Mouse (Mus musculus) ES-Bruce4 (cell line): Measurements from ENCODE around the gene Tbc1d9. TPM values are rescaled to one million over a fixed set of nuclear protein-coding genes. Genes with fewer than 3 reads are reported as not detected.

ENCODE experiments used
- H3K27ac ChIP-seq: 2 replicates; pipeline ENCODE4 v1.5.1; 2012; ENCODE audit warnings: low read length, inconsistent platforms; ENCODE audit not compliant: insufficient read depth
- H3K27me3 ChIP-seq: 2 replicates; pipeline ENCODE4 v1.6.1; 2012; ENCODE audit warnings: mild to moderate bottlenecking, low read length, inconsistent platforms; ENCODE audit not compliant: control insufficient read depth, poor library complexity, insufficient read depth, severe bottlenecking
- H3K36me3 ChIP-seq: 2 replicates; pipeline ENCODE4 v1.6.1; 2012; ENCODE audit warnings: inconsistent platforms, mild to moderate bottlenecking, low read length, moderate library complexity; ENCODE audit not compliant: control insufficient read depth, poor library complexity, insufficient read depth, severe bottlenecking
- H3K4me1 ChIP-seq: one replicate; pipeline ENCODE4 v1.8.1; 2011; ENCODE audit warnings: low read length; ENCODE audit not compliant: control insufficient read depth, insufficient read depth
- H3K4me3 ChIP-seq: 2 replicates; pipeline ENCODE4 v1.5.1; 2011; ENCODE audit warnings: low read depth, mild to moderate bottlenecking, low read length
- H3K9ac ChIP-seq: 2 replicates; pipeline ENCODE4 v1.6.1; 2012; ENCODE audit warnings: low read depth, mild to moderate bottlenecking, inconsistent platforms; ENCODE audit not compliant: poor library complexity, severe bottlenecking
- H3K9me3 ChIP-seq: replicated peaks from 2 replicates; pipeline ENCODE4 v1.6.1; 2012; ENCODE audit warnings: mild to moderate bottlenecking, low read length, inconsistent platforms; ENCODE audit not compliant: control insufficient read depth, poor library complexity, insufficient read depth, severe bottlenecking
- CTCF ChIP-seq: IDR thresholded peaks from one replicate; pipeline ENCODE4 v1.8.1; 2011; ENCODE audit warnings: low read depth, low read length
- EP300 ChIP-seq: IDR thresholded peaks from 2 replicates; pipeline ENCODE4 v1.6.1; 2011; ENCODE audit warnings: low read depth, low read length; ENCODE audit not compliant: insufficient read depth
- POLR2A ChIP-seq: IDR thresholded peaks from one replicate; pipeline ENCODE4 v1.8.1; 2011; ENCODE audit warnings: low read length; ENCODE audit not compliant: insufficient read depth
- polyA plus RNA-seq: library from polyadenylated mRNA; stranded (reverse); fragments of >200 nt; gene quantifications from 2 replicates; pipeline ENCODE4 v1.2.4, GENCODE M21; 2011; ENCODE audit warnings: low read depth; ENCODE audit not compliant: missing spikeins, insufficient read depth, insufficient read length

Gene Tbc1d9
- polyA plus RNA-seq, 1 experiment = 10.6 TPM

DNA sequence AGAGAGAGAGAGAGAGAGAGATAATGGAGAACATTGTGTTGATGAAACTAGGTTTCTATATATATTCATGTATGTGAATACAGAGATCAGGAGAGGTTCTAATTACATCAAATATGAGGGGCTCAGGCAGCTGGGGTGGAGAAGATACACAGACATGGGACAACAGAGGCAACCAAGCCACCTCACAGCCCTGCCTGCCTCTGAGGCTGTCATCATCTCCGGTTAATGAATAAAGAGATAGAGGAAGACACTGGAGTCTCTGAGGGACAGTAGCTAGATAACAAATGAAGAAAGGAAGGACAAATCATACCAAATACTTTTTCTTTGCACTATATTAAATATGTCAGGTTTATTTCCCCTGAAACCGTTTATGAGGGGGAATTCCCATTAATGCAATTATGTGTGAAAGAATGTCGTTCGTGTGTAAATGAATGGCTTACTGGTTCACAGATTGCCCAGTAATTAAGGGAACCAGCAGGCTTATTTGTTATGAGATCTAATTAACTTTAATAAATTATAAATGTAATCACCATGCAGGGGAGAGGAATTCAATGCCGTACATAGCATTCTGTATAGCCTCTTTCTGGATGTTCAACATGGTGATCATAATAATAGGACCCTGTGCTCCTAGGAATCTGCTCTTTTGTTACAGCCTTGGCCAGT, 59.7 kb downstream of the Tbc1d9 start:
- Histone ChIP-seq H3K4me3 (no peak overlapping the region), H3K36me3 (no peaks in the 10 kb centered on the region), H3K4me1 (no peaks in the 10 kb centered on the region), H3K9ac (no peak overlapping the region), H3K9me3 (no peaks in the 10 kb centered on the region), H3K27me3 (no peaks in the 10 kb centered on the region), H3K27ac (no peak overlapping the region)
- TF ChIP-seq CTCF (no peak), POLR2A (no peak), EP300 (no peak)

- TF ChIP-seq CTCF = no peak
- no peak for TF ChIP-seq POLR2A
- no peak for TF ChIP-seq EP300
- H3K27ac ChIP-seq = no peak overlapping the region
- no peaks in the 10 kb centered on the region for H3K9me3 ChIP-seq
- no peak overlapping the region for H3K4me3 ChIP-seq
- H3K4me1 ChIP-seq = no peaks in the 10 kb centered on the region
- no peak overlapping the region for H3K9ac ChIP-seq
- no peaks in the 10 kb centered on the region for H3K36me3 ChIP-seq
- no peaks in the 10 kb centered on the region for H3K27me3 ChIP-seq
Observed at GRCm38 (mm10) chr8:83225598-83225997, 60.4 kb downstream of the Tbc1d9 start.

GRCm38 (mm10) chr8:83227336-83227735, 62.2 kb downstream of the Tbc1d9 start:
- Histone ChIP-seq H3K4me3 (no peak overlapping the region), H3K27ac (no peak overlapping the region), H3K9ac (no peak overlapping the region), H3K4me1 (no peaks in the 10 kb centered on the region), H3K27me3 (no peaks in the 10 kb centered on the region), H3K36me3 (no peaks in the 10 kb centered on the region), H3K9me3 (no peaks in the 10 kb centered on the region)
- TF ChIP-seq CTCF (no peak), EP300 (no peak), POLR2A (no peak)

GRCm38 (mm10) chr8:83233099-83233498, 67.9 kb downstream of the Tbc1d9 start:
- Histone ChIP-seq H3K9ac (no peak overlapping the region), H3K27me3 (no peaks in the 10 kb centered on the region), H3K4me3 (no peak overlapping the region), H3K4me1 (no peaks in the 10 kb centered on the region), H3K9me3 (no peaks in the 10 kb centered on the region), H3K36me3 (no peaks in the 10 kb centered on the region), H3K27ac (no peak overlapping the region)
- TF ChIP-seq POLR2A (no peak), EP300 (no peak), CTCF (no peak)

GRCm38 (mm10) chr8:83239341-83239740, 74.2 kb downstream of the Tbc1d9 start:
- no peak overlapping the region for H3K4me3 ChIP-seq
- H3K36me3 ChIP-seq = 0 out of 2 replicates have a peak, but pooled peaks cover 4% of the 10 kb centered on the region
- no peak overlapping the region for H3K9ac ChIP-seq
- H3K4me1 ChIP-seq = no peaks in the 10 kb centered on the region
- no peak overlapping the region for H3K27ac ChIP-seq
- H3K9me3 ChIP-seq = no peaks in the 10 kb centered on the region
- H3K27me3 ChIP-seq = no peaks in the 10 kb centered on the region
- no peak for TF ChIP-seq POLR2A
- TF ChIP-seq EP300 = no peak
- no peak for TF ChIP-seq CTCF

- no peaks in the 10 kb centered on the region for H3K9me3 ChIP-seq
- no peaks in the 10 kb centered on the region for H3K4me1 ChIP-seq
- 0 out of 2 replicates have a peak, but pooled peaks cover 4% of the 10 kb centered on the region for H3K36me3 ChIP-seq
- H3K27me3 ChIP-seq = no peaks in the 10 kb centered on the region
- no peak overlapping the region for H3K9ac ChIP-seq
- H3K4me3 ChIP-seq = no peak overlapping the region
- H3K27ac ChIP-seq = no peak overlapping the region
- TF ChIP-seq POLR2A (no peak), EP300 (no peak), CTCF (no peak)
Observed at GRCm38 (mm10) chr8:83244151-83244550, 79.0 kb downstream of the Tbc1d9 start.
